Mouse (Mus musculus): ENCODE measurements around the gene Dysf. TPM values are rescaled to one million over a fixed set of nuclear protein-coding genes. Genes with fewer than 3 reads are reported as not detected.
A peak's percentile ranks its signal among the peaks of the same experiment; 100 is the strongest.
"Not testable (repeated sequence)": the region's sequence is repeated elsewhere in the genome, so short reads cannot be mapped to it uniquely, and the experiment has no call there.

Gene Dysf
- total and polyA plus RNA-seq, 3 experiments = 51.1 to 100 (median 87.4) TPM

DNA sequence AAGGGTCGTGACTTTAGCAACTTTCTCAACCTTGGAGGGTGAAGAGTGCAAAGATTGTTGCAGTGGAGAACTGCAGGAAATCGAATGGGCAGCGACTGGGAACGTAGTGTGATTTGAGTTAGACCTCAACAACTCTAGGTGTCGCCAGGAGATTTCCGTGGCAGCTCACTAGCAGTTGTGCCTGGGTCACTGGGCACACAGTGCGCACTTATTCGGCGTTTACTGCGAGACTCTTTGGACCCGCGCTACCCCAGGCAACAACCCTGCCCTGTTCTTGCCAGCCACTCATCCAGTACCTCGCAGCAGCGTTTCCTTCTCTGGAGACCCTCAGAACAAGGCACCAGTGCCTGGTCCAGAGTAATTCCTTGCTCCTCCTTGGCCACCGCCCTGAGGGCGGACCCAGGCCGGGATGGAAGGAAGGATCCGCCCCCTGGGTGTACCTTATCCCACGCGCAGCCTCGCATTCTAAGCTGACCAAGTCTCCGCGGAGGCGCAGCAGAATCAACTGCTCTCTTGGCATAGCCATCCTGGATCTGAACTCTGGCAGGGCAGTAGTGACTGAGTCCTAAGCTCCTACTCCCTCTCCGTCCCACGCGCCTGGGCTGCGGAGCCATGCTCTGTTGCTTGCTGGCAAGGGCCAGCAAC is 10.6 kb downstream of the Dysf start:
- Histone ChIP-seq H3K9ac (ENCODE audit: low read depth, low read length) (peak overlapping the region; percentile 70), H3K79me2 (replicated peaks; ENCODE audit: control insufficient read depth, insufficient read depth, low read length) (peaks cover 5% of the 10 kb centered on the region), H3K4me1 (ENCODE audit: control insufficient read depth, insufficient read depth, low read length) (peaks cover 21% of the 10 kb centered on the region), H3K27ac (peak overlapping the region; percentile 80), H3K36me3 (ENCODE audit: control insufficient read depth, insufficient read depth, low read length) (peaks cover 5% of the 10 kb centered on the region), H3K4me3 (peak overlapping the region; percentile 68), H3K27me3 (ENCODE audit: control insufficient read depth, insufficient read depth, low read length) (no peaks in the 10 kb centered on the region)
- whole genome bisulfite sequencing = 2% methylated on average over 28 of the region's 28 CpGs
- DNase-seq = peak; percentile 82 to 84
- intact Hi-C loops (cut with DNase I) = loop anchor here (1.0 kb wide), 1 partner anchor 42 kb away; no protein-coding TSS in a partner anchor
- TF ChIP-seq CTCF (IDR thresholded peaks at IDR 0.05) (peak; percentile 58), EP300 (IDR thresholded peaks at IDR 0.05; ENCODE audit: insufficient read depth, low read depth, low read length) (no peak), POLR2A (IDR thresholded peaks at IDR 0.05; ENCODE audit: insufficient read depth, low read depth, low read length) (peak; percentile 94)

DNA sequence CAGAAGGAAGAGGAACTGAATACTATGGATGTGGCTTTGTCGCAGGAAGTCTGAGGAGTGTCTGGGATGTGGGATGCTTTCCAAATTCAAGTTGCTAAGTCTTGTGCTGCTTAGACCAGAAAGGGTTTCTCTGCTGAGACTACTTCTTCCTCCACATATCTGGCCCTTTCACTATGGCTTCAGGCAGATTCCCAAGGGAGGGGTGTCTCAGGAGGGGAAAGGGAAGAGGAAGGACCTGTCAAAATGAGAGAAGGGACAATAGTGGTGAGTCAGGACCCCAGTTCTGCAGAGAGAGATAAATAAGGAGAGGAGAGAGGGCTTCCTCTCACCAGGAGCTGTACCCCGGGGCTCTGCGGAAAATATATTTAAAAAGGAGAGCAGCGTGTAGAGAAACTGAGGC is 11.6 kb downstream of the Dysf start:
- intact Hi-C loops (cut with DNase I) = no loop called here
- no peaks in the 10 kb centered on the region for H3K27me3 ChIP-seq (ENCODE audit: control insufficient read depth, insufficient read depth, low read length)
- H3K36me3 ChIP-seq (ENCODE audit: control insufficient read depth, insufficient read depth, low read length) = peaks cover 5% of the 10 kb centered on the region
- peak overlapping the region; percentile 80 for H3K27ac ChIP-seq
- H3K4me3 ChIP-seq = peak overlapping the region; percentile 68
- peak overlapping the region; percentile 70 for H3K9ac ChIP-seq (ENCODE audit: low read depth, low read length)
- H3K4me1 ChIP-seq (ENCODE audit: control insufficient read depth, insufficient read depth, low read length) = peaks cover 21% of the 10 kb centered on the region
- 47% methylated on average over 4 of the region's 4 CpGs for WGBS
- peaks cover 5% of the 10 kb centered on the region for H3K79me2 ChIP-seq (replicated peaks; ENCODE audit: control insufficient read depth, insufficient read depth, low read length)
- TF ChIP-seq POLR2A (IDR thresholded peaks at IDR 0.05; ENCODE audit: insufficient read depth, low read depth, low read length) = no peak
- no peak for TF ChIP-seq CTCF (IDR thresholded peaks at IDR 0.05)
- TF ChIP-seq EP300 (IDR thresholded peaks at IDR 0.05; ENCODE audit: insufficient read depth, low read depth, low read length) = no peak
- no peak for DNase-seq

DNA sequence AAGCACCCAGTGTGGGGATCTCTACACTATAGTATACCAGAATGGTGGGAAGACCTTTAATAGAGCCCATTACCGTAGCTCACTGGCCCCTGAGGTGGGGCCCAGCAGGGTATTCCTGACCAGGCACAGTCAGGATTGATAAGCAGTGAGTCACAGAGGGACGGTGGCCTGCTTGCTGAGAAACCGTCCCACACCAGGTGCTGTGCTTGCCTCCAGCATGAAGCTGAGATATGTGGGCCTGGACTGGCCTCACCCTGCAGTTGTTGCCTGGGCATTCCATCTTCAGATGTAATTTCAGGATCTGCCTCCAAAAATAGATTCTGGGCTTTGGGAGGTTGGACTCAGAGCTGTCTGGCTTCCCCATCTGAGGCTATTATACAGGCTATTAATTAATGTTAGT is 13.6 kb downstream of the Dysf start:
- Histone ChIP-seq H3K36me3 (ENCODE audit: control insufficient read depth, insufficient read depth, low read length) (peaks cover 5% of the 10 kb centered on the region), H3K9ac (ENCODE audit: low read depth, low read length) (peak overlapping the region; percentile 21), H3K4me3 (no peak overlapping the region), H3K27me3 (ENCODE audit: control insufficient read depth, insufficient read depth, low read length) (no peaks in the 10 kb centered on the region), H3K27ac (peak overlapping the region; percentile 56), H3K79me2 (replicated peaks; ENCODE audit: control insufficient read depth, insufficient read depth, low read length) (peaks cover 5% of the 10 kb centered on the region), H3K4me1 (ENCODE audit: control insufficient read depth, insufficient read depth, low read length) (peaks cover 19% of the 10 kb centered on the region)
- 27% methylated on average over 3 of the region's 3 CpGs for whole genome bisulfite sequencing
- TF ChIP-seq CTCF (IDR thresholded peaks at IDR 0.05) (no peak), POLR2A (IDR thresholded peaks at IDR 0.05; ENCODE audit: insufficient read depth, low read depth, low read length) (no peak), EP300 (IDR thresholded peaks at IDR 0.05; ENCODE audit: insufficient read depth, low read depth, low read length) (no peak)
- intact Hi-C loops (cut with DNase I) = no loop called here
- peak; percentile 27 to 35 for DNase-seq

DNA sequence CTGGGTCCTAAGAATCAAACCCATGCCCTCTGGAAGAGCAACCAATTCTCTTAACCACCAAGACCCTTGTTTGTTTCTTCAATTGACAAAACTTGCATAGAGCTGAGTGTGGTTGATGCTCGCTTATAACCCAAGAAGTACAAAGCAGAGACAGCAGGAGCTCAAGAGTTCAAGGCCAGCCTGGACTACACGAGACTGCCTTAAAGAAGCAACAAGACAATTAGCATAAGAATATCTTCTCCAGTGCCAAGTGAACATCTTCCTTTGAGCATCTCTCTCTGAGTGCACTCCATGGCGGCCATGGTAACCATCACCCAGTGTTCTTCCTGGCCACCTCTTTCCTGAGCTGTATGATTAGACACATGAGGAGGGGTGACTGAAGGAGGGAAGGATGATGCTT is 17.2 kb downstream of the Dysf start:
- intact Hi-C loops (cut with DNase I) = no loop called here
- H3K9ac ChIP-seq (ENCODE audit: low read depth, low read length) = no peak overlapping the region
- TF ChIP-seq CTCF (IDR thresholded peaks at IDR 0.05) (no peak), EP300 (IDR thresholded peaks at IDR 0.05; ENCODE audit: insufficient read depth, low read depth, low read length) (no peak), POLR2A (IDR thresholded peaks at IDR 0.05; ENCODE audit: insufficient read depth, low read depth, low read length) (no peak)

DNA sequence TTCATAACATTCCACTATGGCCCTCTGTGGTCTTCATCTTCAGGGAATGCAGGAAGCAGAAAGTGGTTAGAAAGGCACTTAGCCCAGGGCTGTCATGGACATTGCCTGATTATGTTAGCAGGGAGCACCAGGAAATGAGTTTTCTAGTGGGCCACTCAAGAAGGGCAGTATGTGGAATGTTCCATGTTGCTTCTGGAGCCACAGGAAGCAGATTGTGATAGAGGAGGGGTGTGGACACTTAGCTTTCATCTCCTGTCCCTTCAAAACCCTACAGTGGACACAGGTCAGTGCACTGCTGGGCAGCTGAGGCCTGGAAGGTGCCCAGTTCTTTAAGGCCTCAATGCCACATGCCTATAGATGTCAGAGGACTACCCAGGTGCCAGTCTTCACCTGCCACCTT is 20.4 kb downstream of the Dysf start:
- intact Hi-C loops (cut with DNase I) = no loop called here
- H3K36me3 ChIP-seq (ENCODE audit: control insufficient read depth, insufficient read depth, low read length) = peaks cover 4% of the 10 kb centered on the region
- TF ChIP-seq CTCF (IDR thresholded peaks at IDR 0.05) (no peak), EP300 (IDR thresholded peaks at IDR 0.05; ENCODE audit: insufficient read depth, low read depth, low read length) (no peak), POLR2A (IDR thresholded peaks at IDR 0.05; ENCODE audit: insufficient read depth, low read depth, low read length) (no peak)
- H3K9ac ChIP-seq (ENCODE audit: low read depth, low read length) = no peak overlapping the region
- H3K4me1 ChIP-seq (ENCODE audit: control insufficient read depth, insufficient read depth, low read length) = peaks cover 13% of the 10 kb centered on the region
- H3K27me3 ChIP-seq (ENCODE audit: control insufficient read depth, insufficient read depth, low read length) = no peaks in the 10 kb centered on the region
- DNase-seq = no peak
- H3K4me3 ChIP-seq = no peak overlapping the region
- H3K27ac ChIP-seq = no peak overlapping the region
- H3K79me2 ChIP-seq (replicated peaks; ENCODE audit: control insufficient read depth, insufficient read depth, low read length) = peaks cover 2% of the 10 kb centered on the region

More for the DNA sequence above, 17.2 kb downstream of the Dysf start:
- H3K4me1 ChIP-seq (ENCODE audit: control insufficient read depth, insufficient read depth, low read length) = peaks cover 24% of the 10 kb centered on the region
- no peak overlapping the region for H3K27ac ChIP-seq
- DNase-seq = no peak
- H3K79me2 ChIP-seq (replicated peaks; ENCODE audit: control insufficient read depth, insufficient read depth, low read length) = peaks cover 5% of the 10 kb centered on the region
- no peaks in the 10 kb centered on the region for H3K27me3 ChIP-seq (ENCODE audit: control insufficient read depth, insufficient read depth, low read length)
- H3K4me3 ChIP-seq = no peak overlapping the region
- WGBS = 92% methylated on average over 3 of the region's 3 CpGs
- peaks cover 7% of the 10 kb centered on the region for H3K36me3 ChIP-seq (ENCODE audit: control insufficient read depth, insufficient read depth, low read length)

DNA sequence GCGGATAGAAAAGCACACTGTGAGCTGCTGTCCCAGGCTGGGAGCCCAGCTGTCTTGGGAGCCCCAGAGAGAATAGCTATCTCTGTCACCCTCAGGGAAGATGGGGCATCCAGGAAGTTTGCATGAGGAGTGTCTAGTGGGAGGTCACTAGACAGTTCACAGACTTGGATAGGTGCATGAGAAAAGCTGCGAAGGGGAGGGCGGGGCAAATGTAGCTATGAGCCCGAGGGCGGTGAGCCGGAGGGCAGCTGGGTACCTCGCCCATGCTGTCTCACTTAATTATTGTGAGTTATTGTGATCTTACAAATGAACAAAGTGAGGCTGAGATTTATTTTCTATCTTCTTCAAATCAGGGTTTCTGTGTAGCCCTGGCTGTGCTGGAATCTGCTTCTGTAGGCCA is 21.4 kb downstream of the Dysf start:
- DNase-seq = no peak
- TF ChIP-seq CTCF (IDR thresholded peaks at IDR 0.05) (no peak), EP300 (IDR thresholded peaks at IDR 0.05; ENCODE audit: insufficient read depth, low read depth, low read length) (no peak), POLR2A (IDR thresholded peaks at IDR 0.05; ENCODE audit: insufficient read depth, low read depth, low read length) (no peak)
- H3K4me1 ChIP-seq (ENCODE audit: control insufficient read depth, insufficient read depth, low read length) = peaks cover 13% of the 10 kb centered on the region
- 88% methylated on average over 7 of the region's 7 CpGs for WGBS
- intact Hi-C loops (cut with DNase I) = no loop called here
- H3K79me2 ChIP-seq (replicated peaks; ENCODE audit: control insufficient read depth, insufficient read depth, low read length) = peaks cover 2% of the 10 kb centered on the region
- H3K36me3 ChIP-seq (ENCODE audit: control insufficient read depth, insufficient read depth, low read length) = peaks cover 4% of the 10 kb centered on the region
- H3K27ac ChIP-seq = no peak overlapping the region
- no peaks in the 10 kb centered on the region for H3K27me3 ChIP-seq (ENCODE audit: control insufficient read depth, insufficient read depth, low read length)
- H3K4me3 ChIP-seq = no peak overlapping the region
- no peak overlapping the region for H3K9ac ChIP-seq (ENCODE audit: low read depth, low read length)

DNA sequence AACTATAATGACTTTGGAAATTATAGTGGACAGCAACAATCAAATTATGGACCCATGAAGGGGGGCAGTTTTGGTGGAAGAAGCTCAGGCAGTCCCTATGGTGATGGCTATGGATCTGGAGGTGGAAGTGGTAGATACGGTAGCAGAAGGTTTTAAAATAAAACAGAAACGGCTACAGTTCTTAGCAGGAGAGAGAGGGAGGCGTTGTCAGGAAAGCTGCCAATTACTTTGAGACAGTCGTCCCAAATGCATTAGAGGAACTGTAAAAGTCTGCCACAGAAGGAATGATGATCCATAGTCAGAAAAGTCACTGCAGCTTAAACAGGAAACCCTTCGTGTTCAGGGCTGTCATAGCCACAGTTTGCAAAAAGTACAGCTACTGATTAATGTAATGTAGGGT is 24.1 kb downstream of the Dysf start:
- H3K36me3 ChIP-seq (ENCODE audit: control insufficient read depth, insufficient read depth, low read length); H3K79me2 ChIP-seq (replicated peaks; ENCODE audit: control insufficient read depth, insufficient read depth, low read length); H3K27me3 ChIP-seq (ENCODE audit: control insufficient read depth, insufficient read depth, low read length); H3K27ac ChIP-seq; intact Hi-C loops (cut with DNase I); H3K4me3 ChIP-seq; H3K9ac ChIP-seq (ENCODE audit: low read depth, low read length); DNase-seq: not testable (repeated sequence)
- H3K4me1 ChIP-seq (ENCODE audit: control insufficient read depth, insufficient read depth, low read length) = peaks cover 11% of the 10 kb centered on the region
- 16% methylated on average over 5 of the region's 5 CpGs for WGBS

Data from heart, adult 2 months (tissue).